Mouse (Mus musculus) embryonic fibroblast, embryonic 13.5 days (primary cell): ENCODE results near the gene Mtrex. TPM values are rescaled to one million over a fixed set of nuclear protein-coding genes. Genes with fewer than 3 reads are reported as not detected.

Experiments
- H3K27ac ChIP-seq: 2 replicates; pipeline ENCODE4 v1.5.1; 2012; ENCODE audit warnings: low read length, control low read depth, inconsistent platforms; ENCODE audit not compliant: insufficient read depth
- H3K4me1 ChIP-seq: 2 replicates; pipeline ENCODE4 v1.6.1; 2011; ENCODE audit warnings: low read length; ENCODE audit not compliant: control insufficient read depth, insufficient read depth
- H3K4me3 ChIP-seq: 2 replicates; pipeline ENCODE4 v1.5.1; 2011; ENCODE audit warnings: mild to moderate bottlenecking, control low read depth, low read length; ENCODE audit not compliant: insufficient read depth
- CTCF ChIP-seq: IDR thresholded peaks from 2 replicates; pipeline ENCODE4 v1.5.1; 2011; ENCODE audit warnings: mild to moderate bottlenecking, control low read depth, low read length, moderate library complexity, borderline replicate concordance; ENCODE audit not compliant: insufficient read depth
- POLR2A ChIP-seq: IDR thresholded peaks from 2 replicates; pipeline ENCODE4 v1.6.1; 2011; ENCODE audit warnings: low read depth, mild to moderate bottlenecking, control low read depth, low read length, moderate library complexity
- polyA plus RNA-seq: library from polyadenylated mRNA; stranded (reverse); fragments of >200 nt; gene quantifications from 2 replicates; pipeline ENCODE4 v1.2.4, GENCODE M21; 2011; ENCODE audit warnings: low read depth; ENCODE audit not compliant: missing spikeins, insufficient read length

The Mtrex gene
- polyA plus RNA-seq, 1 experiment: 58.5 TPM

DNA sequence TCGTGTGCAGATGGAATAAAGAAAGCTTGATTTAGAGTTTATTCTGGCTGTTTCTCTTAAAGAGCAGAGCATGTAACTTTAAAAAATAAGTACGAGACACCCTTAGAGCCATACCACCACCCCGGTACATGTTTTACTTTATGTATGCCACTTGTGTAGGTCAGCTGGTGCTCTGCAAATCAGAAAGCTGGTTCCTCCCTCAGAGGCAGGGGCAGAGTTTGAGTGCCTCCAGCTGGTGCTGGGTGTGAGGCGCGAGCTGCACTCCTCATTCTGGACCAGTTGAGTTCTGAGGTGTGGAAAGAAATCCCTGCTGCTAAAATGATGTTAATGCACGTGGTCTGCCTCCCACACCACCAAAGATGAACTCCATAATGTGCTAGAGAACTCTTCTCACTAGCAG, 72.8 kb downstream of the Mtrex start:
- Histone ChIP-seq H3K27ac (no peak overlapping the region), H3K4me3 (no peak overlapping the region), H3K4me1 (no peaks in the 10 kb centered on the region)
- TF ChIP-seq CTCF (no peak), POLR2A (no peak)

DNA sequence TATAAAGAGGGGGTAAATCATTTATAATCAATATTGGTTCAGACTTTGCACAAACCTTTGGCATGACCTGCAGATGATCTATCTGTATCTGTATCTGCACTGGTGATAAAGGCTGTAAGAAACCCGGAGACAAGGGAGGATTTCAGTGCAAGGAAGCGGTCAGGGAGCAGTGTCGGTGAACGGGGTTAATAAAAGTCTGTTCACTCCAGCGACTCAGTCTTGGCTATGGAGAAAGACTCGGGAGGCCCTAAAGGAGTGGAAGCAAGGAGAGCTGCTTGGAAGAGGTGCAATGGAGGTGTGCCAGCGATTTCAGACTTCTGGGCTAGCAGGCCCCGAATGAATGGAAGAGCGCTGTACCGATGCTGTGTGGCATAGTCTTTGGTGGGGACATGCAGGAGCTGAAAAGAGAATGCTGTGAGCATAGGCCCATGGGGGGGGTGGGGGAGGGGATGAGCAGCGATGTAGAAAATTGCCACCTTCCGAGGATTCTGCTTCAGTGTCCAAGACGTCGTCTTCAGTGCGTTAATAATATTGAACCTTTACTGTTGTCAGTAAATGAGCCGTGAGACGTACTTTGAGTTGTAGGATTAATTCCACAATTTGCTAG, 73.4 kb downstream of the Mtrex start:
- TF ChIP-seq POLR2A (no peak), CTCF (no peak)
- H3K4me1 ChIP-seq: no peaks in the 10 kb centered on the region
- no peak overlapping the region for H3K27ac ChIP-seq
- no peak overlapping the region for H3K4me3 ChIP-seq

DNA sequence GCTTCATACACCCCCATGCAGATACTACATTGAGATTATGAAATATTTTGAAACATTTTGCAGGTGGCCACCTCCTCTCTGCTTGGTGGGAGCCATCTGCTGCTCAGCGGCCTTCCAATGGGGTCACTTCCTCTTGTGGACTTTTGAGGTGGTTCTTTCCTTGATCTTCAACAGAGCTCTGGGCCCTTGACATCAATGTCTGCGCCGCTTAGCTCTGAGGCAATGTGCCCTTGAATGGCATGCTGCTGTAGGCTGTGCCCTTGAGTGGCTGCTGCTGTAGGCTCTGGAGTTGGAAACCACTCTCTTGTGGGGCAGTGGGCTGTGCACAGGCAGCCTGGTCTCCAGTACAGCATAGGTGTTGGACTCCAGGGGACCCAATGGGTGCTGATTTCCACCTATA, 81.3 kb downstream of the Mtrex start:
- TF ChIP-seq CTCF (no peak), POLR2A (no peak)
- Histone ChIP-seq H3K27ac (no peak overlapping the region), H3K4me1 (no peaks in the 10 kb centered on the region), H3K4me3 (no peak overlapping the region)

DNA sequence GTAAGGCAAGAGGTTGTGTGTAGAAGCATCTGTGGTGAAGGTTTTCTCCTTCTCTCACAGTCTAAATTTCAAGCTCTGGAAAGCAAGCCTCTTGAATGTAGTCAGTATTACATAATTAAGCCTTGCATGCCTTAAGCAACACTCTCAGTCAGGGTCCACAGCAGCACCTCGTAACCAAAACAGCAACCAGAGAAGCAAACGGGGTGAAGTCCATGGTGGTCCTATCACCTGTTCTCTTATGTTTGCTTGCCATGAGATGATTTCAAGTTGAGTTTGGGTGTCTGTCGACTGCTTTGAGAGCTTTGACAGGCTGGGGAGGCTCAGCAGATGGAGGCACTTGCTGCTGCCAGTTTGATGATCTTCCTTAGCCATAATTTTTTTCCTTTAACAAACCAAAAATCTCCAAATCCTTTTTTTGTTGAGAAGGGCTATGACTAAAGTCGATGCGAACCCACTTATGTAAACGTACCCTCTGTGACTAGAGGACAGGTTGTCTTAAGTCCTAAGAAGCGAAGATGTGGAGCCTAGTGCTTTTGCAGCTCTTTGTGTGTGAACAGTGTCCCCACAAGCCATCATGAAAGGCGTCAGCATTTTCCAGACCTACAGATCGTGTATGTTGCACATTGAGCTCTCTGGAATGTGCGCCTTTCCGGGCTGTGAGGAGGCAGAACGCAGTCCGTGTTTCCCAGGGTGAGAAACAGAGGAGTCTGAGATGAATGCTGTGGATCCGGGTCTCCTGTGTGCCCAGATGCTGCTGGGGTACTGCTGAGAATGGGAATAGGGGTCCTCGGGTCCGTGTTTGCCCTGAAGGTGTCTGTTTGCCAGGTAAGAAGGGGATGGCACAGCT, 86.7 kb downstream of the Mtrex start:
- no peaks in the 10 kb centered on the region; the same call in 1 of the 2 replicates for H3K4me1 ChIP-seq
- H3K27ac ChIP-seq: no peak overlapping the region
- no peak for TF ChIP-seq CTCF
- TF ChIP-seq POLR2A: no peak
- H3K4me3 ChIP-seq: no peak overlapping the region

DNA sequence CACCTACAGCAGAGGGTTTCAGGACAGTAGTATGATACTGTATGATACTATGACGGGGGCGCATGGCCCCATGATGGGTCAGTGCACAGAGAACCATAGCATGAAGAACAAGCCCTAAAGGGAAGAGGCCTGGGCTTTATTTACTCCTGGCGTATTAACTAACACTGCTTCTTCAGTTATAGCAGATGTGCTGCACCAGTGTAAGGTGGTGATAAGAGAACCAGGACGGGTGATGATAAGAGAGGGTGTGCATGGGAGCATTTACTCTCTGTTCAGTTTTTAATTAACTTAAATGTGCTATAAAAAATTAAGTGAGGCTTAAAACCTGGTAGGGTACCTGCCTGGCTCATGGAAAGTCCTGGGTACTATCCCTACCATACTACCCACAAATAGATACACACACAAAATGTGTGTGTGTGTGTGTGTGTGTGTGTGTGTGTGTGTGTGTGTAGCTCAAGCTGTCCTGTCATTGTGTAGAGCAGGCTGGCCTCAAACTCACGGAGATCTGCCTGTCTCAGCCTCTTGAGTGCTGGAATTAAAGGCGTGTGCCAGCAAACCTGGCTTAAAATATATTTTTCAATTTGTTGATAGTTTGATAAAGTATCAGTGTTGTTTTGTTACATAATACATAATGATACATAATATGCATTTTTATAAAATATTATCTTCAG, 88.5 kb downstream of the Mtrex start:
- H3K4me1 ChIP-seq: no peaks in the 10 kb centered on the region; the same call in 1 of the 2 replicates

DNA sequence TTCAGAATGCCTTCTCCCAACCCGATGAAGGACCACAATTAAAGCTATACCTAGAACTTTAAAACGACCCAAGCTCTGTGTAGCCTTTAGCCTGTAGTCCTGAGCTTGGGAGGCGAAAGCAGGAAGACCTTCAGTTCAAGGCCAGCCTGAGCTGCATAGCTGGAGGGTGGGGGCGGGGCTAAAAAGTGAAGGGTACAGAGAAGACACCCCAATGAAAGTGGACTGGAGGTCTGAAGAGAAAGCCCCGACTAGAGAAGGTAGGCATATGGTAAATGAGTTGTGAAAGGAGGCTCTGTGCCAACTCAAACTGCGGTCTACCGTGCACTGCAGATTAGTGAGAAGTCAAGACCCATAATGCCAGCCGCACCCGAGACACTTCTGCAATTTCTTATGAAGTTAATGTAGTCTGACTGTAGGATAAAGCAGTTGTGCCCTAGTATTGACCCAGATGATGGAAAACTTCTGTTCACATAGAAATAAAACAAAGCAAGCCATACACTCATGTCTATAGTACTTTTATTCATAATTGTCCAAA, 89.5 kb downstream of the Mtrex start:
- TF ChIP-seq CTCF: no peak
- Histone ChIP-seq H3K4me1 (no peaks in the 10 kb centered on the region; the same call in 1 of the 2 replicates), H3K27ac (no peak overlapping the region), H3K4me3 (no peak overlapping the region)

More for the DNA sequence above, 88.5 kb downstream of the Mtrex start:
- no peak for TF ChIP-seq CTCF
- TF ChIP-seq POLR2A: no peak
- Histone ChIP-seq H3K27ac (no peak overlapping the region), H3K4me3 (no peak overlapping the region)

DNA sequence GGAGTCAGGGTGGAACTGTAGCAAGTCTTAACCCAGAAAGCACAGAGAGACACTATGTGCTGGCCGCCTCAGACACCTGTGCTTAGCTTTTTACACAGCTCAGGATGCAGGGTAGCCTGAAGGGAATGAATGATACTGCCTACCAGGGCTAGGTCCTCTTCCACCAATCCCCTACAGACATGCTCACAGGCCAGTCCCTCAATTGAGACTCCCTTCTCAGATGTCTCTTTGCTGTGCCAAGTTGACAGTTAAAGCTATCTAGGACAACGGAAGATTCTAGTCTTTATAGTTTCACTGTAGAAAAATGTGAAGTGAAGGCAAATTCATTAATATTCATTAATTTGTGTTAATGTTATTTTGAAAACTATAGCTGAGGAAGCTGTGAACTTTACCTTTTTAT, 90.2 kb downstream of the Mtrex start:
- no peak for TF ChIP-seq CTCF
- TF ChIP-seq POLR2A: no peak
- H3K27ac ChIP-seq: no peak overlapping the region
- no peak overlapping the region for H3K4me3 ChIP-seq
- peaks cover 3% of the 10 kb centered on the region for H3K4me1 ChIP-seq

DNA sequence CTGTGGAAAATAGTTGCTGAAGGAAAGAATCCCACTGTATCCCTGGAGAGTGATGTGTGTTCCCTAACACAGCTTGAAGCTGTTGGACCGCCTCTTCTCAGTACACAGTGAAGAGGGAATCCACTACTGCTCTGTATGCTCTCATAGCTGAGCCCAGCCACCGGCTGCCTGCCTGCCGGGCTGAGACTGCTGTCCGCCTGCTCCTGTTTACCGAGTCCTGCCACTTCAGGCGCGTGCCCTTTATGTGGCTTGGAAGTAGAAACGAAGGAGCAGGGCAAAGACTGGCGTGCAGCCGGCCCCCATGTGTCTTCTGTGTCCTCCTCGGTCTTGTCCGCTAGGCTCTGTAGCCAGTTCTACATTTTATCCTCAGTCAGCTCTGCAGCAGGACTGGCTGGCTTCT, 92.1 kb downstream of the Mtrex start:
- H3K4me3 ChIP-seq: no peak overlapping the region
- TF ChIP-seq POLR2A: no peak
- no peak for TF ChIP-seq CTCF
- H3K4me1 ChIP-seq: peaks cover 3% of the 10 kb centered on the region
- no peak overlapping the region for H3K27ac ChIP-seq

DNA sequence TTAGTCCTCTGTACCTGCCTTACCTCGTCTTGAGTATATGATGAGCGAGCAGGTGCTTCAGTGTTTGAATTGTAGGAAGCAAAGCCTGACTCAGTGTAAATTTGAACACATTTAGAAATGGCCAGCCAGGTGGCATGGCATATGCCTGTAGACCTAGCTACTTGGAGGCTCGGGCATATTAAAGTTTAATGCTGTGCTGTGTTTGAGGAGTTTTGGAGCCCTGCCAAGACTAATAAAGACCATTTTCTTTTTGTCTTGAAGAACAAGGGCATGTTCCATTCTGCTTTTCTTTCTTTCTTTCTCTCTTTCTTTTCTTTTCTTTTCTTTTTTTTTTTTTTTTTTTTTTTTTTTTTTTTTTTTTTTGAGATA, 93.3 kb downstream of the Mtrex start:
- TF ChIP-seq POLR2A (no peak), CTCF (no peak)
- no peak overlapping the region for H3K4me3 ChIP-seq
- H3K27ac ChIP-seq: no peak overlapping the region
- H3K4me1 ChIP-seq: peaks cover 3% of the 10 kb centered on the region

DNA sequence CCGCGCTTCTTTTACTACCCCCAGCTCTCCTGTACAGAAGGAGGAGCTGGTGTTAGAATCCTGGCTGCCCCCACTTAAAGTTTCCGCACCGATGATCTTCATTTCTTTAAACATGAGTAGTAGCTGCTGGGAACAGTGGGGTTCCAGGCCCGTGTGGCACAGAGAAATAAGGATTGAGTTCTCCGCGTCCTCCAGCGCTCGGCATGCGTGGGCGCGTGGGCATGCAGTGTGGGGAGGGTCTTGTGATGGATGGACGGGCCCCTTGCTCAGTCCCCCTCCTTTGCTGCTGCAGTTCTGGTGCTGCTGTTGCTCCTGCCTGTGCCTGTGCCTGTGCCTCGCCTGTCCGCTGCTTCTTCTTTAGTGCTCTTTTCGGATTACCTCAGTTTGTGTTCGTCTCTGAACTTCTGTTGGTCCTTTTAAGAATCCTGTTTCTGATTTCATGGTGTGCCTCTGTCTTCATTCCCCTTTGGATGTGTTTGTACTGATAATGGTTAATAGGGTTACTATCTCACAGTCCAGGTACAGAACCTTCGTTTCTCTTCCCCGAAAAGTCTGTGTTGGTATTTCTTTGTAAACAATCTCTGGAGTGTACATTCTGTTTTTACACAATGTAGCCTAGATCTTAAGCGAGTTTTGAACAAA, 93.8 kb downstream of the Mtrex start:
- Histone ChIP-seq H3K27ac (no peak overlapping the region), H3K4me3 (no peak overlapping the region), H3K4me1 (peaks cover 3% of the 10 kb centered on the region)
- TF ChIP-seq CTCF: no peak
- no peak for TF ChIP-seq POLR2A
